Mouse (Mus musculus) testis, postnatal 10 days (tissue): ENCODE data around the gene Isca2.

ENCODE experiments used
- DNase-seq: peaks from one replicate; pipeline ENCODE4 v3.0.0; 2021; ENCODE audit warnings: low spot score

Isca2 gene

GRCm38 (mm10) chr12:84814663-84815325 lies 41.7 kb downstream of the Isca2 start:
- DNase-seq, result no peak

DNA sequence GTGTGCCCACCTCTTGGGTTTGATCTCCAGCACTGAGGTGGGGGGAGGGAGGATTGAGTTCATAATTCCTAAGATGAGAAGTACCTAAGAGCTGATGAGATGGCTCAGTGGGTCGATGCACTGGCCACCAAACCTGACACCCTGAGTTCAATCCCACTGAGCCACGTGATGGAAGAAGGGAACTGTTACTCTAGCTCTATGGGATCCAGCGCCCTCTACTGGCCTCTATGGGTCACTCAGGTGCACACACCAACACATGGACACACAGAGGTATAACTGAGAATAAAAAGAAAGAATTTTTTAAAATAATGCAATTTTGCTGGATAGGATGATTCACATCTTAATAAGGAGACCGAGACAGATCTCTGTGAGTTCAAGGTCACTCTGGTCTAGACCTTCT lies 45.4 kb downstream of the Isca2 start:
- no peak for DNase-seq

DNA sequence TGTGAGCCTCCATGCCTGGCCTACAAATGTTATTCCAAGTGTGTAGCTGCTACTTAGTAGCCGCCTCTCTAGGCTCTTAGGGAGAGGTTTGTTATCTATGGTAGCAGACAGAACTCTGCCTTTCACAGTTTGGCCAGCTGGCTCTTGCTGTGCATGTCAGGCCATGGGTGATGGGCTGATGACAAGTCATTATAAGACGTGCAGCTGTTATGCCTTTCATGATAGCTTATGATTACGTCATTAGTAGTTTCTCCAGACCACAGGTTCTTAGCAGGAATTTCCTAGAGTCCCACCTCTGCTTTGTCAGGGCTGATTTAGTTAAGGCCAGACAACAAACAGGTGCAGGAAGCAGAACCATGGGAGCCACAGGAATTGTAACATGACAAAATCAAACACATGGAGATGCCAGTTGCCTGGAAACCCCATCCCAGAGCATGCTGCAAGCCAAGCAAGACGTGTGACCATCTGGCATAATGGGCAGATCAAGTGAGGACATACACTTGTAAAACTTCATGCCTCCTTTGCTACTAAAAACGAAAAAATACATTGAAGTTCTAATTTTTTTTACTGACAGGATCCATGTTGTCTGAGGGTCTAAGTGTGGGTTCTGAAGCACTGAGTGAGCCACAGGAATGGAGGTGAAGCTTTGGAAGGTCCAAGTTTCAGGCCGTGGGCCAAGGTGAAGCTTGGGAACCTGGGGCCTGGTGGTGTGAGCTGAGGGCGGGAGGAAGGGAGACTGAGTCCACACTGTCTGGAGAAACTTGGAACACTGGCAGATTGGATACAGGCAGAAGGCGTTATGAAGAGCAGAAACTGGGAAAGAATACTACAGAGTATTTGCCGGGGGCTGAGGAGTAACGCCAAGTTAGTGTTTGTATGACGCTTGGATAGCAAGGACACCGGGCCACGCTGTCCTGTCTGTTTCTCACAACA lies 46.5 kb downstream of the Isca2 start:
- DNase-seq, result no peak

GRCm38 (mm10) chr12:84823601-84824000 lies 50.5 kb downstream of the Isca2 start:
- no peak for DNase-seq

GRCm38 (mm10) chr12:84824203-84824602 lies 51.2 kb downstream of the Isca2 start:
- no peak for DNase-seq
